Mouse (Mus musculus): ENCODE measurements around the gene Mpp6.

DNA sequence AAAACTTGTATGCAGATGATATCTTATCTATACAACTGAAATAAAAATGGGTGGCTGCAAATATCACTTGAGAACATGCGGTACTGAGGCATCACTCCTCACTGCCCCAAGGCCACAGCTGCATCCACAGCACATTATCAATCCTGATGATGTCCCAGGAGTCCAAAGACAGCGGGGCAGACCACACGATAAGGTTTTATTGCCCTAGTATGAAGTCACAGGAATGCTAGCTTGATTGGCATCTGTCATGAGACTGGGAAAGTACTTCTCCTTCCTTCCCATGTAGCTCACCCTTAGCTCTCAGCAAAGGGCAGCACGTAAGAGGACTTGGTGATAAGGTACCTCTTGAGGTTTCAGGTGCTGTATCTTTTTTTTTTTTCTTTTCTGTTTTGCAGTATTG, 134.1 kb downstream of the Mpp6 start:
- TF ChIP-seq POLR2A (IDR thresholded peaks at IDR 0.05; ENCODE audit: control insufficient read depth, low read depth, low read length) (no peak), CTCF (IDR thresholded peaks at IDR 0.05; ENCODE audit: control insufficient read depth, insufficient read depth, insufficient replicate concordance, low read depth, low read length) (no peak)
